ENCODE assay signal across 17 mouse cellular contexts in the genomic region with DNA sequence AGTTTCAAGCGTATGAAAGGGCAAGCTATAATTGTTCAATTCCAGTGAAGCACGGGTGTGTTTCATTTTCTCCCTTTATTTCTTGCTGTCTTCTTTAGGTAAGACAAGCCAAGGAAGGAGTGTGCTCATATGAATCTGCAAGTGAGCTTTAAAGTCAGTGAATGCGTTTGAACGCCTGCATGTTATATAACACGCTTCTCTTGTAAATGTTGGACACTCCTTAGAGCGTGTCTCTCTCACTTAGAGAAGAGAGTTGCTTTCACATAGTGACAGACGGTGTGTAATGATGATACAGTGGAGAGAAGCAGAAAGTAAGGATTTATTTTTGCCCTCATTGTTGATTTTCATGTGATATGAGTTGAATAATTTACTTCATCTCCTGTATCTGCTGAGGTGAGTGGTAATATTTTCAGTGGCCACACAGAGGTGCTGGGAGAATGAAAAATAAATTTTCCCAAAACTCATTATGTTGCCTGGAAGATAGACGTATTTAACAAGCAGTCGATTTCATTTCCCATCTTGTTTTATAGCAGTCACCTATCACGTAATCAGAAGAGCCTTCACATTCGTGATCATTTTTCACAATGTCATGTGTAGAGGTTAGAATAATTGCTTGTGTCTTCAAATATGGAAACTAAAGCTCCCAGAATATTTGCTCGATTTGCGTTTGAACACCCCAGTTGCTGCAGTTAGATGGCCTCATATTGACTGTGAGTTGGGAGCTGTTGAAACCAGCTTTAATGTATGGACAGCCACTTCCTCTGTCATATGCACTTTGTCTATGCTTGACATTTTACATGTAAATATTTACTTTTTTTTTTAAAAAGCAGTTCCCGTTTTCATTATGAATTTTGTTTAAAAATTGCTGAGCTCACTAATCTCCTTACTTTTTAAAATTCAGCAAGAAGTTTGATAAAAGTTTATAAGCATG.
A peak's percentile ranks its signal among the peaks of the same experiment; 100 is the strongest.
DNase-seq lines count a peak whose midpoint lies in the region; ATAC-seq and TF ChIP-seq lines count a peak whose summit lies in the region.
"Had no signal": no experiment of that assay in that cellular context is flagged by ENCODE, and none has a peak within 500 bp of the region (broad histone marks: within the 10 kb centered on the region; RNA-seq: fewer than 3 reads in every experiment).

No protein-coding gene starts in this region.

- DNase-seq in frontal cortex, postnatal 10 days (ENCODE audit: low spot score in 2 of 2), result no peak
- DNase-seq in kidney, postnatal 0 days (ENCODE audit: low spot score), result no peak
- no peak for DNase-seq in kidney, adult 18-20 months
- DNase-seq in retina, embryonic 14.5 days (ENCODE audit: low spot score), result peak; percentile 47
- no peak for DNase-seq in retina, postnatal 1 day
- no peak for DNase-seq in urinary bladder, postnatal 25 days (ENCODE audit: low spot score)
- no peak for DNase-seq in adrenal gland, postnatal 14 days
- DNase-seq: adrenal gland, adult 2 months; cerebellum, postnatal 36 days; gastrocnemius, postnatal 14 days; liver; midbrain, embryonic 14.5 days had no signal

- no peak overlapping the region for H3K4me2 ChIP-seq in kidney, postnatal 0 days (ENCODE audit: low read length)
- H3K4me2 ChIP-seq: embryonic facial prominence, embryonic 12.5 days; forebrain, embryonic 15.5 days; hindbrain, embryonic 12.5 days had no signal

- peak; percentile 55 for TF ChIP-seq CTCF in kidney, postnatal 0 days (IDR thresholded peaks at IDR 0.05; ENCODE audit: low read depth)

- no peak overlapping the region for H3K27ac ChIP-seq in kidney, postnatal 0 days
- H3K27ac ChIP-seq: embryonic facial prominence, embryonic 12.5 days; forebrain, embryonic 15.5 days; hindbrain, embryonic 12.5 days; macrophage had no signal

- no peaks in the 10 kb centered on the region for H3K9me3 ChIP-seq in kidney, postnatal 0 days (replicated peaks; ENCODE audit: low read length)
- H3K9me3 ChIP-seq: embryonic facial prominence, embryonic 12.5 days; forebrain, embryonic 15.5 days had no signal

- no peaks in the 10 kb centered on the region for H3K27me3 ChIP-seq in kidney, postnatal 0 days (ENCODE audit: insufficient read depth, low read length)
- H3K27me3 ChIP-seq: embryonic facial prominence, embryonic 12.5 days; forebrain, embryonic 15.5 days had no signal

- H3K4me1 ChIP-seq in kidney, postnatal 0 days (replicated peaks; ENCODE audit: insufficient read depth, low read length), result no peaks in the 10 kb centered on the region

- peak; percentile 76 for ATAC-seq in frontal cortex, adult (ENCODE audit: low TSS enrichment)
- no peak for ATAC-seq in kidney, postnatal 0 days (replicated peaks; ENCODE audit: low FRiP score, low read depth)
- ATAC-seq: forebrain, embryonic 15.5 days had no signal

- H3K4me3 ChIP-seq in kidney, postnatal 0 days (replicated peaks; ENCODE audit: low read depth, low read length), result no peak overlapping the region
- H3K4me3 ChIP-seq: embryonic facial prominence, embryonic 12.5 days; forebrain, embryonic 15.5 days; hindbrain, embryonic 12.5 days had no signal

- WGBS in kidney, postnatal 0 days, result 58% methylated on average over 14 of the region's 14 CpGs

- H3K9ac ChIP-seq in kidney, postnatal 0 days (ENCODE audit: low read depth, low read length), result no peak overlapping the region
- H3K9ac ChIP-seq: embryonic facial prominence, embryonic 12.5 days; forebrain, embryonic 15.5 days; hindbrain, embryonic 12.5 days had no signal

- no peaks in the 10 kb centered on the region for H3K36me3 ChIP-seq in kidney, postnatal 0 days (ENCODE audit: insufficient read depth, low read length)
- H3K36me3 ChIP-seq: embryonic facial prominence, embryonic 12.5 days; forebrain, embryonic 15.5 days; hindbrain, embryonic 12.5 days had no signal
